Mouse (Mus musculus): Measurements from ENCODE around the gene Lrrc29.
"Not testable (repeated sequence)": the region's sequence is repeated elsewhere in the genome, so short reads cannot be mapped to it uniquely, and the experiment has no call there.

Gene Lrrc29

DNA sequence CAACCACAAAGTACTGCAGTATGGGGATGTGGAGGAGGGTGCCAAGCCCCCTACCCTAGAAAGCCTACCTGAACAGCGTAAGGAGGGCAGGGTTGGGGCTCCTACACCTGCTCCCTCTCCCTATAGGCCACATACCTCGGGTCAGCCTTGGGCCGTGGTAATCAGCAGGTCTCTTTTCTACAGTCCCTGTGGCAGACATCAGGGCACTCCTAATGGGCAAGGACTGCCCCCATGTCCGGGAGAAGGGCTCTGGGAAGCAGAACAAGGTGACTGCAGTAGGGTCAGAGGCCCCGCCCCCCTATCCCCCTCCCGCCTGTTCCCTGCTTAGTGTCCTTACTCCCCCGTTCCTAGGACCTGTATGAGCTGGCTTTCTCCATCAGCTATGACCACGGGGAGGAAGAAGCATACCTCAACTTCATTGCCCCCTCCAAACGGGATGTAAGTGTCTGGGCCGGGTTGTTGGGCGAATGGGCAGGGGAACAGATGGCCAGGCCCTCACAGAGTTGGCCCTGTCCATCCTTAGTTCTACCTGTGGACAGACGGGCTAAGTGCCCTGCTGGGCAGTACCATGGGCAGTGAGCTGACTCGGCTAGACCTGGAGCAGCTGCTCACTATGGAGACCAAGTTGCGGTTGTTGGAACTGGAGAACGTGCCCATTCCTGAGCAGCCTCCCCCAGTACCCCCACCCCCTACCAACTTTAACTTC is 16.8 kb downstream of the Lrrc29 start:
- no peak for DNase-seq (ENCODE audit: low spot score)

DNA sequence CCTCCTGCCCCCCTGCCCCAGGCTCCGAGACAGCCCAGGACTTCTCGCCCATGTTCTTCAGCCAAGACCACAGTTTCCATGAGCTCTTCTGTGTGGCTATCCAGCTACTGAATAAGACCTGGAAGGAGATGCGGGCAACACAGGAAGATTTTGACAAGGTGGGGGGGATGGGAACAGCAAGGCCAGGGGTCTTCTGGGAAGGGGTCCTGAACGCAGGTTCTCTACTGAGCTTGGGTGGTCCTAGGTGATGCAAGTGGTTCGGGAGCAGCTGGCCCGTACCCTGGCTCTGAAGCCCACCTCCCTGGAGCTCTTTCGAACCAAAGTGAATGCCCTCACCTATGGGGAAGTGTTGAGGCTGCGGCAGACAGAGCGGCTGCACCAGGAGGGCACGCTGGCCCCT is 17.6 kb downstream of the Lrrc29 start:
- no peak for DNase-seq (ENCODE audit: low spot score)

DNA sequence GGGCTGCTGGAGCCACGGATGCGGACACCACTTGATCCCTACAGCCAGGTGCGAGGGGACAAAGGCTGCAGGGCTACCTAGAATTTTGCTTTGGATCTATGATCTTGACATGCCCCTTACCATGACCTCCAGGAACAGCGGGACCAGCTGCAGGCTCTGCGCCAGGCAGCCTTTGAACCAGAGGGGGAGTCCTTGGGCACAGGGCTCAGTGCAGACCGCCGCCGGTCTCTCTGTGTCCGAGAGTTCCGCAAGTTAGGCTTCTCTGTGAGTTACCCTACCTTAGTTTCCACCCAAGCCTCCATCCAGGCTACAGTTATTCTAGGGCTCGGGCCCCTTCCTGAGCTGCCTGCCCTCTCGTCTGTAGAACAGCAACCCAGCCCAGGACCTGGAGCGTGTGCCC is 18.4 kb downstream of the Lrrc29 start:
- DNase-seq (ENCODE audit: low spot score) = no peak

DNA sequence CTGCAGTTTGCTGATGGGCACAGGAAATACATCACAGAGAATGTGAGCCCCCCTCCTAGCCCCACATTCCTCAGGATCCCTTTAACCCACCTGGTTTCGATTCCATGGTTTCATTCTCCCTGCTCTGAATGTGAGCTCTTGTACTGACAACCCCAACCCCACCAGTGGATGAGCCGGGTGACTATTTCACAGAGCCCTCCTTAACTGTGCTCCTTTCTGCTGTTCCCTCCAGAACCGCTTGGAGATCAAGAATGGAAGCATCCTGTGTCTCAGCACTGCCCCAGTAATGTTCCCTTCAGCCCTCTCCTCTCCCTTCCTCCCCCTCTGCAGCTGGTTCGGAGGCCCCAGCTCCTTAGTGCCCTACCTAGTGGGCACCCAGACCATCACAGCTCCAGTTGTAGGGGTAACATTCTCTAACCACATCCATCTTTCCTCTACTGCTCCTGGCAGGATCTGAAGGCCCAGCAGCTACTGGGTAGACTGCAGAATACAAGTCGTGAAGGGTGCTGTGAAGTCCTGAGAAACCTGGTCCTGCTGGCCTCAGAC is 19.9 kb downstream of the Lrrc29 start:
- DNase-seq (ENCODE audit: low spot score) = no peak

DNA sequence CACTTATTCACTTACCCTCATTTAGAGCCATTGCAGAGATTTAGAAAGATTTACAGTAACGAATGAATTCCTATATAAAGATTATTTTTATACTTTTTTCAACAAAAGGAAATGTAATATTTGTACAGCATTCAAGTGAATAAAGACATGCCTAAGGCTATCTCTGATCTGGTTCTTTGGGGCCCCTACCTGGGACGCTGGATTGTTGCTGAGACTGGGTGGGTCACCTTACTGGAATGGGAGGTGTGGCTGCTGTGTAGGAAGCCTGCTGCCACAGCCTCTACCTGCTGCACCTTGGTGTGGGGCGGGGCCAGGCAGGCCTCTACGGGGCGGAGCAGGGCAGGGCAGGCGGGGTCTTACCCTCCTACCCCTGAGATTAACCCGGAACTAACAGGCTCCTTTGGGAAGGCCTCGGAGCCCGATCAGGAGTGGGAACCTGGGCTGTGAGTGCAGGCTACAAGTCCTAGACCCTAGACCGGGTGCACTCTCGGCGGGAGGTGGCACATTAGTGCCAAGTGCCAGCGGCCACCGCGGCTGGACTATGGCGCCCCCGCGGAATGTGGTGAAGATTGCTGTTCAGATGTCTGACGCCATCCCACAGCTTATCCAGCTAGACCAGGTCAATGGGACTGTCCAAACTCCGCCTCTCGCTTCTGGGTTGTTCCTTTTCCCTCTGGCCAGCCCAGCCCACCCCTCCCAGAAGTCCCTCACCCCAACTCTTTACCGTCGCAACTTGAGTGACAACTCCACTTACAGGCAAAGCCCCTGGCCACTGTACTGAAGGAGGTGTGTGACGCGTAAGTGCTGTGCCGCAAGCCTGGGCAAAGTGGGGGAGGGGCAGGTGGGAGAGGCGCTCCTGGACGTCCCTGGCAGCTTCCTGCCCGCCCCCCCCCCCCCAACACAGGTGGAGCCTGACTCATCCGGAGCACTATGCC is 20.6 kb downstream of the Lrrc29 start, which contains the start of gene Elmo3:
Elmo3 (plus strand) TSS at position 391 of the 935 bp plus-strand sequence.
- peak; percentile 54 for DNase-seq (ENCODE audit: low spot score)

DNA sequence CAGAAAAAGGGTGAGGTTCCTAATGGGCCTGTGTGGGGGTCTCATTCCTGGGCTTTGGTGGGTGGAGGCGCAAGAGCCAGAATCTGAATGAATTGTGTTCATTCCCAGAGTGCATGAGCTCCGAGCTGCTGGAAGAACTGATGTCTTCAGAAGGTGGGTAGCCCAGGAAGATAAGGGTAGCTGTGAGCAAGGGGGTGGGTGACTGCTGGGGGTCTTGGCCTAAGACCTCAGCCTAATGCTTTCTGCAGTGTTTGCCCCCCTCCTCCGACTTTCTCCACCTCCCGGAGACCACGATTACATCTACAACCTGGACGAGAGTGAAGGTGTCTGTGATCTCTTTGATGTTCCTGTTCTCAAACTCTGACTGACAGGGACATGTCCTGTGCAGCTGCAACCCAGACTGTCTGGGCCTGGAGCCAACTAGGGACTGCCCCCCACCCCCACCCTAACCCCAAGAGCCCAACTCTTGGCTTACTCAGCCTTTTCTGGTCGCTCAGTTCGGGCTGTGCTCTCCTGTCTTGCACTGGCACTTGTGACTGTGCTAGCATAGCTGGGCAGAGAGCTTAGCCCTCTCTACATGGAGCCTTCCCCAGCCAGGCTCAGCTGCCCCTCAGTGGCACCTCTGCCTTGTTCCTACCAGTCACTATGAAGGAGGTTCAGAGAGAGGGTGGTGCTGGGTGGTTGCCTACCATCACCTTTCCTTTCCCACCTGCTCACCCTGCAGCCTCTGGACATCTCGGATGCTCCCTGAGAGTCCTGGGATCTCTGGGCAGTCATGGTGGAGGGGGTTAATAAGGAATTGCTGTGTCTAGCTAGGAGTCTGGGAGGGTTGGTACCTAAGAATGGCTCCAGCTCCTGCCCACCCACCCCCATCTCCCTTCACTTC is 21.5 kb downstream of the Lrrc29 start:
- no peak for DNase-seq (ENCODE audit: low spot score)

DNA sequence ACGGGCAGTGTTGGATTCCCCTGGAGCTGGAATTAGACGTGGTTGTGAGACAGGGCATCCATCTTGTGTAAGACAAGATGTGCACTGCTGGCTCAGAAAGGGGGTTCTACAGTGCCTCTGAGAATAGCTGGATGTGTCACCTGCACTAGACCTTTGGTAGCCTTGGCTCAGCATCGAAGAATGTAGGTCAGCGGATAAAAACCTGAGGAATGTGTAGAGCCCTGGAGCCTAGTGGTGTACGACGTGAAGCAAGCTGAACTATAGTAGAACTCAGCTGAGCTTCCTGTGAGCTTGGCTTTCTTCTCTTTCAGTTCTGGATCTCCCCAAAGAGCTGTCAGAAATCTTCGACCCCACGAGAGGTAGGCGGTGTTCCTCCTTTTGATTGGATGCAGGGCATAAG is 22.2 kb downstream of the Lrrc29 start:
- DNase-seq (ENCODE audit: low spot score) = no peak

DNA sequence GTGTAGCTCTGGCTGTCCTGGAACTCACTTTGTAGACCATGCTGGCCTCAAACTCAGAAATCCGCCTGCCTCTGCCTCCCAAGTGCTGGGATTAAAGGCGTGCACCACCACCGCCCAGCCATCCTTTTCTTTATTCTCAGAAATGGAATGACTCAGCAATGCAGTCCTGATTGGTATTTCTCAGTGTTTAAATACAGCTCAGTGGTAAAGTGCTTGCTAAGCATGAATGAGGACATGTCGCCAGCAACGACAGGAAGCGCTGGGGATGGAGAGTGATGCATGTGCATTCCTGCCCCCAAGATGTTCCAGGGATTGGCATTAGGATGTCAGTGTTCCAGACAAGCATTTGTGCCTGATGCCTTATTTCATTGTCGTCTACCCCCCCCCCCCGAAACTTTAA is 22.7 kb downstream of the Lrrc29 start:
- no peak for DNase-seq (ENCODE audit: low spot score)

DNA sequence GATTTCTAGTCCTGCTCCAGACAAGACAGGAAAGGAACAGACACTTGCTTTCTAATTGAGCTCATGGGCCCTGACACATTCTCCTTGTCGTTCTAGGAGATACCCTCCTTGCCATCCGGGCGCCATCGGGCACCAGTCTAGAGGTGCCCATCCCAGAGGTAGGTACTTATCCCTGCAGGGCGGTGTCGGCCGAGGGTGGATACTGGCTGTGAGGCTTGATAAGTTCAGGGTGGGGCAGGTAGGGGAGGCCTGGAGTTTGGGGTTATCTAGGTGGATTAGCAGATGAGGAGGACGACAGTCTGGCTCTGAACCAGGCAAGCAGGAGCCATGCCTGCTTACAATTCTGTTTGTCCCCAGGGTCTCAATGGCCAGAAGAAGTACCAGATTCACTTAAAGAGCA is 26.1 kb downstream of the Lrrc29 start:
- no peak for DNase-seq (ENCODE audit: low spot score)

DNA sequence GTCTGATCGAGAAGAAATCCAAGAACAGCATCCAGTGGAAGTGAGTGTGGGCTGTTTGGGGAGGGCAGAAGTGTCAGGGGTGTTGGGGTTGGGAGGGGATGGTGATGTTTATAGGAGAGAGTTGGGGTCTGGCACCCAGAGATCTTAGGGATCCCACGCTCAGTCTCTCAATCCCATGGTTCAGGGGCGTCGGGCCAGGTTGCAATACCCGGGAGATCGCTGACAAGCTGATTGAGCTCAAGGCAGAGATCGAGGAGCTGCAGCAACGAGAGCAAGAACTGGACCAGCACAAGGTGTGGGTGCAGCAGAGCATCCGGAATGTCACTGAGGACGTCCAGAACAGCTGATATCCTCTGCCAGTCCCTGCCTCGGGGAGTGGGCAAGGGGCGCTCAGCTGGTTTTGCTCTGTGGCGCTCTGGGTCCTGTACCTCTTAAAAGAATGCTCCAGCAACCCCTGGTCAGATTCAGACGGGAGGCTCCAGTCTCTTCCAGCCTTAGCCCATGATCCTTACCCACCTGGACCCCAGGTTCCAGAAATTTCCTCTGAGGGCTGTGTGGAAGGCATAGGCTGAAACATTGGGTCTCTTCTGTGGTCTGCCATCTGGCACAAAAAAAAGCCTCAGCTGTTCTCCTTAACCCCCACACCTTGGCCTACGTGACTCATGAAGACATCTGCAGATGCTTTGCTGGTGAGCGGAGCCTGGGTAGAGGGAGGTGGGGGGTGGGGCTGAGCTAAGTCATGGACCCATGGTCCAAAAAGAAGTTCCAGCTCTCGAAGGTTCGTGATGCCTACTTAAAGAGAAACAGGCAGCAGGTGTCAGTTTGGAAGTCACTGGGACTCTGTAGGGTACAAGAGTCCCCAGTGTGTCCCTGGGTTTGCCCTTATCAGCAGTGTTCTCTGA is 27.5 kb downstream of the Lrrc29 start:
- no peak for DNase-seq (ENCODE audit: low spot score)

DNA sequence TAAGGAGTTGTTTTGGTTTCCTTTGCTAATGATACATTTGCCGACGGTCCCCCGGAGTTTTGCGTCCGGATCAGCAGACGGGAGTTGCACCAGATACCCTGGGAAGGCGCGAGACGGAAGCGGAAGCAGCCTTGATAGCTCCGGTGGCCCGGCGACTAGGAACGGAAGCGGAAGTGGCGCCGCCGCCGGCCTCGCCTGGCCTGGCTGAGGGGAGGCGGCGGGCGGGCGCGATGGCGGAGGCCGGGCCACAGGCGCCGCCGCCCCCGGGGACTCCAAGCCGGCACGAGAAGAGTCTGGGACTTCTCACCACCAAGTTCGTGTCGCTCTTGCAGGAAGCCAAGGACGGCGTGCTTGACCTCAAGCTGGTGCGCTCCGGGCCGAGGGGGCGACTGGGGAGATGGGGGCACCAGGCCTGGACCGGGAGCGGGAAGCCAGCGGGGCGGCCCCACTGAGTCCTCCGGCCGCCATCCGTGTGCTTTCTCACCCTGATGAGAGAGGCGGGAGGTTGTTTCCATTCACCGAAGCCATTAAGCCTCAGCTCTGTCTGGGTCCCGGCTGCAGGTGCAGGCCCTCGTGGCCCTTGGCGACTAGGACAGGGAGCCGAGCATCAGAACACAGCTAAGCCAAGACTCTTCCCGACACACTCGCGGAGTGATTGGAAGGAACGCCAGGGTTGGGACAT is 28.4 kb downstream of the Lrrc29 start, which contains the start of gene E2f4:
E2f4 (plus strand) TSS at position 153 of the 682 bp plus-strand sequence.
- peak; percentile 96 for DNase-seq (ENCODE audit: low spot score)

DNA sequence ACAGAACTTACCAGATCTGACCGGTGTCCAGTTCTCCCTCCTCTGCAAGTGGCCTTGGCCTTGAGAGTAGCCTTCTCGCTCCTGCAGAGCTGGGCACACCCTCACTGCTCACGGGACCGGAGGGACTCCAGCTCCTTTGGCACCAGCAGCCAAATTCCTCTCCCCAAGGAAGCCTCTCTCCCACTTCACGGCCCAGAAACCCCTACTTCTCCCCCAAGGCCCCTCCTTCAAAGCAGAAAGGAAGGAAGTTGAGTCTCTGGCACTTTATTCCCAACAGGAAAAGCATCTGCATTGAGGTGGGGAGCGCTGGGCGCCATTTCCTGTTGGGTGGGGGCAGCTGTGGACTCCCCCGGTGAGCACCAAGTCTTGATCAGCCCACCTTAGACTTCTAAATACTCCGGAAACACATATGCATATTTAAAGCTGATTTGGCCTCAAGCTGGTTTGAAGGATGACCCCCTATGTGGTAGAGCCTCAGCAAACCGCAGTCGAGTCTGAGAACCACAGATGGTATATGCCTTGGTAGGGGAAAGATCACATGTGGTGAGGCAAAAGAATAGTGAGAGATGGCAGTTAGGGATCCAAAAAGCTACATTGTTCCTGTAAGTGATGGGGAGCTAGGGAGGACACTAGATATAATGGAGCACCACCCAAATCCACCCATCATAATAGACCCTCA is 30.0 kb downstream of the Lrrc29 start, which contains the start of gene Exoc3l:
Exoc3l (minus strand) TSS at position 207 of the 679 bp plus-strand sequence.
- no peak for DNase-seq (ENCODE audit: low spot score)

DNA sequence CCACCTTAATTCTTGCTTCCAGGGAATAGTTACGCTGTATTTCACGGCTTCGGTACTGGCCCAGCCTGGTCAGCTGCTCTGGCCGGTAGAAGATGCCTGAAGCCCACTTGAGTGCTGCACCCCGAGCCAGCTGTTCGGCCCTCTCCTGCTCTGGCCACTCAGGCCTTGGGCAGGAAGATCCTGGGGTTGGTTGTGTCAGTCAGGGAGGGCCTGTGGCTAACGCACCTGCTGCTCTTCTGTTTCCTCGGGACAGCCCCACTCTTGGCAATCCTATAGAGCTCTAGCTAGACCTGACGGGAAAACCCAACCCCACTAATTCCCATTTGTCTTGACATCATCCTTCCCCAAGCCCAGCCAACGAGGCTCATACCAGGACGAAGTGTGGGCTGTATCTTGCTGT is 30.8 kb downstream of the Lrrc29 start:
- DNase-seq (ENCODE audit: low spot score) = no peak

DNA sequence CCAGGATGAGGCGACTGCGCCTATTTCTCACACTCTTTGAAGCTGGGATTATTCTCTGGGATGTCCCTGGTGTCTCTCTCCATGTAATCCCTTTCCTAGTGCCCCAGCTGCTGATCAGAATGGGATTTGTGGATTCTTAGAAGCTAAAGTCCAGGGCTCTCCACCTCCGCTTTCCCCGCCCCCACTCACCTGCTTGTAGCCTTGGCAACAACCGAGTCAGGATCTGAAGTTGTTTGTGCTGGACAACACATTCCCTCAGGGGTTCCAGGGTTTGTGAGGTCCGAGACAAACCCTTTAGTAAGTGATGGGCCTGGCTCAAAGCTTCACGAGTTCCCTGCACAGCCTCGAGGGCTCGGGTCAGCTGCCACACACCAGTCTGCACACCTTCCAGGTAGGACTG is 31.3 kb downstream of the Lrrc29 start:
- DNase-seq (ENCODE audit: low spot score) = no peak

DNA sequence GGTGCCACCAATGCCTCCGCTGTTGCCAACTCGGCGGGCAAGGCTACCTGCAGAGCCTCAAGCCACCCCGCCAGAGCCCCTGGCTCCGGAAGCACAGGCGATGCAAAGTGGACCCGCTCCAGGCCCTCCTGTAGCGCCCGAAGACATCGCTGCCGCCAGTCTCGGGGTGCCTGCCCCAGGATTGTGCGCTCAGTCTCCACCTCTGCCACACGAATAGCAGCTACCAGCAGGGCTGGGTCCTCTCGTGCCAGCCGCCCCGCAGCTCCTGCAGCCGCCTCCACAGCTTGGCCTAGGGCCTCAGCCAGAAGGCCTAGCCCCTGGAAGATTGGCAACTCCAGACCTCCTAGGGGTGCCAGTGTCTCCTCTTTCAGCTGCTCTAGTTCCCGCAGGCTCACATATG is 32.7 kb downstream of the Lrrc29 start:
- DNase-seq (ENCODE audit: low spot score) = no peak

DNA sequence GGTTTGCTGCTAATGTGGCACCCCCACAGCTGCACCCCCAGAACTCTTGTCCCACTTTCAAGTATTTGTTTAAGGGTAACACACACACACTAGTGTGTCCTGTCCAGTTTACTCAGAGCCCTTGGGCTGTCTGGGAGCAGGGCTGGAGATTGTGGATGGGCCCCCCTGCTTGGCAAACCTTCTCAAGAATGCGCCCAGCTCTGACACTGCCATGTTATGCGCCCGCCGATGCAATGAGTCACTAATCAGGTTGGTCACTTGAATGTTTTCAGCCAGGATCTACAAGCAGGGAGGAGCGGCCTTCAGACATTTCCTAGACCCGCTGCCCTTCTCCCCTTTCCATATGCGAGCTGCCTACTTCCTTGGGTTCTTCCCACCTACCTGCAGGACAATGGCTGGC is 33.6 kb downstream of the Lrrc29 start:
- DNase-seq (ENCODE audit: low spot score) = no peak

DNA sequence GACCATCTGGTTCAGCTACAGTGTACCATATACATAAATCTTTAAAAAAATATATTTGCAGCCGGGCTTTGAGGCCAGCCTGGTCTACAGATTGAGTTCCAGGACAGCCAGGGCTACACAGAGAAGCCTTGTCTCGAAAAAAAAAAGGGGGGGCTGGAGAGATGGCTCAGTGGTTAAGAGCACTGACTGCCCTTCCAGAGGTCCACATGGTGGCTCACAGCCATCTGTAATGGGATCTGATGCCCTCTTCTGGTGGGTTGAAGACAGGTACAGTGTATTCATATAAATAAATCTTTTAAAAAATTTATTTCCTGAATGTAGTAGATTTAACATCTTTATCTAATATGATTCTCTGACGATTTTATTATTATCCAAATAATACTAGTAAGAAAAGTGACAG is 34.3 kb downstream of the Lrrc29 start:
- not testable (repeated sequence) for DNase-seq (ENCODE audit: low spot score)

DNA sequence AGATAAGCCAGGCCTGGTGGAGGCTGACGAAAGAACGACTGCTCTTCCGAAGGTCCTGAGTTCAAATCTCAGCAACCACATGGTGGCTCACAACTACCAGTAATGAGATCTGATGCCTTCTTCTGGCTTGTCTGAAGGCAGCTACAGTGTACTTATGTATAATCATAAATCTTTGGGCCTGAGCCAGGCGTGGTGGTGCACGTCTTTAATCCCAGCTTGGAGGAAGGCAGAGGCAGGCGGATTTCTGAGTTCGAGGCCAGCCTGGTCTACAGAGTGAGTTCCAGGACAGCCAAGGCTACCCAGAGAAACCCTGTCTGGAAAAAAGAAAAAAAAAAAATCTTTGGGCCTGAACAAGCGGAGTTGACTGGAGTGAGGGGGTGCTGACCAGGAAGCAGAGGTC is 34.7 kb downstream of the Lrrc29 start:
- not testable (repeated sequence) for DNase-seq (ENCODE audit: low spot score)

DNA sequence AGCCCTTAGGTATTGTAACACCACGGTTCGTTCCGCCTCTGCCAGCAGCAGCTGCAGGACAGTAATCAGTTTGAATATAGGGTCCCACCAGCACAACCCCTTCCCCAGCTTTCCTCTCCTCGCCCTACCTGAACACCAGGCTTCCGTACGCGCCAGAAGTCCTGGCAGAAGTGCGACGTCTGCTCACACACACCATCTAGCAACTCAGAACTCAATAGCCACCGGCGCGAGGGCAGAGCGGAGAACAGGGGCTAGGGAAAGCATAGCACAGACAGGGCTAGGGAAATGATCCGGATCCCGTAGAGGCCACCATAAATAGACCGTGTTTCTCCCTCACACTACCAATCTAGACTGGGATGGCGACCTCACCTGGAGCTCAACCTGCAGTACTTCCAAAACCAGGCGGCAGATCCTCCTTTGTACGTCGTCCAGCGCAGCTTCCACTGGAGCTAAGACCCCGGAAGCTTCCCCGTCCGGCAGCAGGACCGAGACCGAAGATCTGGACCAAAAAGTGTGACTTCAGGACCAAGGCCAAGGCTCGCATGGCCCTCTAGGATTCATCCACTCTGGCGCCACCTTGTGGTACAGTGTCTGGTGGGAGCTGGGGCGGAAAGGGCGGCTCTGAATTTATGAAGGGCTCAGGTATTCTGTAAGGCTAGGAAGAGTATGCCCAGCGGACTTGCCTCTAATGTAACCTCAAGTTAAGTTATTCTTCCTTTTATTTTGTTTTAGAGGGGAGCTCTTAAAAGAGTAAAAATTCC is 35.3 kb downstream of the Lrrc29 start:
- peak; percentile 96 for DNase-seq (ENCODE audit: low spot score)

Data from embryo, embryonic 10.5 days (tissue).